Mouse (Mus musculus) embryonic stem cell, embryonic (primary cell): Measurements from ENCODE around the gene Cdc14b.

Source experiments
- CTCF ChIA-PET, 4 experiments: fragments of 300-600 bp in 2 of 4; fragments of 350-600 bp in 2 of 4; sonication (Branson Sonifier 250); formaldehyde crosslinking; loops; one replicate each; lab custom pipeline; 2022; ENCODE audit warnings: inconsistent platforms in 2 of 4; lab: Charles Lee
- POLR2A ChIA-PET, 4 experiments: fragments of 300-600 bp in 2 of 4; fragments of 350-600 bp in 2 of 4; sonication (Branson Sonifier 250); formaldehyde crosslinking; loops; one replicate each; lab custom pipeline; 2022; ENCODE audit warnings: antibody characterized with exemption in 4 of 4, inconsistent platforms in 1 of 4; lab: Charles Lee

Cdc14b gene

DNA sequence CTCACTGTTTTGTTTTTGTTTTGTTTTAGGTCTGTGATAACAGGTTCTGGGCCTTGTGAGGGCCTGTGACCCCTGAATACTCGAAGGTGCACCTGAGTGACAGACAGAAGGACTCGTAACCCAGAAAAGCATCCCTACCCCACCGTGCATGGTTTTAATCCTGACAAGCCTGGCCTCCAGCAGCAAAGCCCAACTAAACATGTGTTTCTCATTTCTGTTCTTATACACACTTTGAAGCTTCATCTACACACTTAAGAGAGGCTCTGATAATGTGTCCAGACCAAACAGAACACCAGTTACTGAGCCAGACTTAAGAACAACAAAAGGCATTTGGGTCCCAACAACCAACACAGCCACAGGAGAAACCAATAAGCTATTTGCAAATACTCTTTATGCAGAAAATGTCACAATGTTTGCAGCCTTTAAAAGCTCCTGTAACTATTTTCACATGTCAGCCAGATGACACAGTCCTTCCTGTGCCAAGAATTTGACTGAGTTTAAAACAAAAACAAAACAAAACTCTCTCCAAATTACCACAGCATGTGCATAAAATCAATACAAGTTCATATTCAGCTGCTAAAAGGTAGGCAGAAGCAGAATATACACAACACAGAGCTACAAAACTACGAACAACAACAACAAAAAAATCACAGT lies 39.9 kb downstream of the Cdc14b start:
- POLR2A ChIA-PET: interaction anchor here in 1 of 4 experiments (1.0 to 1.5 kb wide), 3 partner anchors 9 to 74 kb away, joined by 3 read pairs; partner anchors contain the start of gene Habp4
- CTCF ChIA-PET: interaction anchor here in 2 of 4 experiments (1.2 to 1.3 kb wide), 2 partner anchors 14 kb away, joined by 3 read pairs; no protein-coding TSS in a partner anchor

- CTCF ChIA-PET: interaction anchor here in 2 of 4 experiments (0.7 to 1.1 kb wide), 3 partner anchors 16 to 52 kb away, joined by 3 to 4 read pairs (median 3); no protein-coding TSS in a partner anchor
Measured at GRCm38 (mm10) chr13:64233139-64233538, 42.0 kb downstream of the Cdc14b start.

DNA sequence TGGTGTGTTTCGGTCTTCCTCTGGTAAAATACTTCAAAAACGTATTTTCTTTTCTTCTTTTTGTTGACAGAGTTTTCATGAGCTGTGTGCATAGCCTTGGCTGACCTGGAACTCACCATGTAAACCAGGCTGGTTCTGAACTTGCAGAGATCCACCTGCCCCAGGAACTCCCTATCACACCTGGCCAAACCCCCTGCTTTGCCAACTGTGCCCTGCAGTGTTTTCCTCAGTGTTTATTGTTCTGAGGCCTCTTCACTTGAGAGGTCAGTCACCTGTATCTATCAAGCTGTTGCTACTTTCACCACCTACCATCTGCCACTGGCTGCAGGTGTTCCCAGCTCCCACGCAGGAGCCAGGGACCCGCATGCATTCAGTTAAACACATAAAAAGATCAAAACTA lies 48.4 kb downstream of the Cdc14b start:
- ChIA-PET POLR2A (interaction anchor here in 1 of 4 experiments (0.5 kb wide), 1 partner anchor 39 kb away, joined by 3 read pairs; no protein-coding TSS in a partner anchor), CTCF (interaction anchor here in 1 of 4 experiments (0.5 kb wide), 1 partner anchor 126 kb away, joined by 3 read pairs; no protein-coding TSS in a partner anchor)

More at GRCm38 (mm10) chr13:64233139-64233538, 42.0 kb downstream of the Cdc14b start:
- POLR2A ChIA-PET: interaction anchor here in 2 of 4 experiments (0.7 to 1.4 kb wide), 4 partner anchors 10 to 70 kb away, joined by 3 to 4 read pairs (median 3); no protein-coding TSS in a partner anchor

- ChIA-PET POLR2A (interaction anchor here in 1 of 4 experiments (0.9 to 1.0 kb wide), 2 partner anchors 9 to 70 kb away, joined by 3 read pairs; no protein-coding TSS in a partner anchor), CTCF (interaction anchor here in 1 of 4 experiments (1.1 kb wide), 1 partner anchor 222 kb away, joined by 3 read pairs; no protein-coding TSS in a partner anchor)
Measured at GRCm38 (mm10) chr13:64225738-64226137, 49.4 kb downstream of the Cdc14b start.

DNA sequence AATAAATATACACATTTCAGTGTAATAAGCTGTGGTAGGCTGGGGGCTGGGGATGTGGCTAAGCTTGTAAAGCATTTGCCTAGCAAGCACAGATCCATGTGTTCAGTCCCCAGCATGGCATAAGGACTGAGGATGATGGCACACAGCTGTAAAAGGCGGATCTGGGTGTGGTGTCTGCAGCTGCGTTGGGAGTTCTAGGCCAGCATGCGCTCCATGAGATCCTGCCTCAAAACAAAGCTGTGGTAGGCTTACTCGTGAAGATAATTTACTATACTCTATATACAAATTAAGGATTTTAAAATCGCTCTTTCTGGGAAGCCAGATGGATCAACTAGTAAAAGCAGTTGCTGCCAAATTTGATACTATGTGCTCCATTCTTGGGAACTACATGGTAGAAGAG lies 60.2 kb downstream of the Cdc14b start:
- CTCF ChIA-PET: interaction anchor here in 1 of 4 experiments (0.6 kb wide), 1 partner anchor 34 kb away, joined by 4 read pairs; no protein-coding TSS in a partner anchor
- POLR2A ChIA-PET: interaction anchor here in 2 of 4 experiments (0.6 to 1.1 kb wide), 3 partner anchors 8 to 146 kb away, joined by 3 read pairs; no protein-coding TSS in a partner anchor

GRCm38 (mm10) chr13:64211995-64212603 lies 63.0 kb downstream of the Cdc14b start:
- ChIA-PET CTCF (interaction anchor here in 1 of 4 experiments (1.3 kb wide), 1 partner anchor 31 kb away, joined by 4 read pairs; no protein-coding TSS in a partner anchor), POLR2A (interaction anchor here in 1 of 4 experiments (0.6 to 1.6 kb wide), 3 partner anchors 31 to 157 kb away, joined by 3 to 4 read pairs (median 3); no protein-coding TSS in a partner anchor)

- ChIA-PET CTCF (interaction anchor here in 2 of 4 experiments (0.6 to 0.7 kb wide), 2 partner anchors 12 to 107 kb away, joined by 5 to 6 read pairs; no protein-coding TSS in a partner anchor), POLR2A (interaction anchor here in 1 of 4 experiments (0.6 kb wide), 1 partner anchor 16 kb away, joined by 3 read pairs; no protein-coding TSS in a partner anchor)
Measured at GRCm38 (mm10) chr13:64208146-64208545, 66.9 kb downstream of the Cdc14b start.

DNA sequence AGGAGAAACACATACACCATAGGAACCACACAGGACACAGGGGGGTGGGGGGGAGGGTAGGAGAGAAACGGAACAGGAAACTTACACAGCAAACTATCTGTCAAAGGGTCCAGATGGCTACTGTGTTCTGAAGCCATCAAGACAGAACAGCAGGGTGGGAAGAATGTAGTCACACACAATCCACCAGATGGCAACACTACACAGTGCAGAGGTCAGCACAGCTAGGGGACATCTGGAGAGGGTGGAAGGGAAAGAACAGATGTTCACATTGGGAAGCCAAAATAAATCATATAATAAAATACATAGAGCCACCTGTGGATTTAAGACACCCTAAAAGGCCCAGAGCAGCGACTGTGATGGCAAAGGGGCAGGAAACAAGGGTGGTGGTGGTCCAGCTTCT lies 69.9 kb downstream of the Cdc14b start:
- POLR2A ChIA-PET: interaction anchor here in 2 of 4 experiments (1.1 to 2.1 kb wide), 5 partner anchors 12 to 108 kb away, joined by 3 to 5 read pairs (median 3); no protein-coding TSS in a partner anchor
- CTCF ChIA-PET: interaction anchor here in 3 of 4 experiments (0.6 to 2.0 kb wide), 7 partner anchors 15 to 101 kb away, joined by 3 to 10 read pairs (median 4); no protein-coding TSS in a partner anchor

GRCm38 (mm10) chr13:64204726-64205125 lies 70.4 kb downstream of the Cdc14b start:
- POLR2A ChIA-PET: interaction anchor here in 2 of 4 experiments (1.1 to 2.1 kb wide), 5 partner anchors 12 to 108 kb away, joined by 3 to 5 read pairs (median 3); no protein-coding TSS in a partner anchor
- CTCF ChIA-PET: interaction anchor here in 3 of 4 experiments (0.6 to 2.0 kb wide), 8 partner anchors 14 to 101 kb away, joined by 3 to 10 read pairs (median 4); no protein-coding TSS in a partner anchor

DNA sequence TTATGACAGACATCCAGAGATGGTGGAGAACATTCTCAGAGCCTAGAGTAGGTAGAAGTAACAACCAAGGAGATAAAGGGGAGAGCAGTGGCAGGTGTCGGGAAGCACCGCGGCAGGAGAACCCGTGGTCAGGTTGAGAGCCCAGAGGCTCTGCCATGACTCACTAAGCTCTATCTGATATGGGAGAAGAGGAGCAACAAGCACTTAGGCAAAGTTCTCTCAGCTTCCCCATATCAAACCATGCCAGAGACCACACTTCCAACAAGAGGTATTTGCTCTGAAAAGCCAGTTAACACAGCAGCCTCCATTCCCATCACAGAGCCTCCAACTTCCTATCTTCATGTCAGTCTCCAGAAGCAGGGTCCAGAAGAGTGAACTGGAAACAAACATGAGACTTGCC lies 74.2 kb downstream of the Cdc14b start:
- CTCF ChIA-PET: no interaction called here
- POLR2A ChIA-PET: interaction anchor here in 1 of 4 experiments (1.1 kb wide), 1 partner anchor 15 kb away, joined by 3 read pairs; no protein-coding TSS in a partner anchor

GRCm38 (mm10) chr13:64198310-64198709 lies 76.8 kb downstream of the Cdc14b start:
- ChIA-PET POLR2A (interaction anchor here in 2 of 4 experiments (1.0 kb wide), 2 partner anchors 44 to 84 kb away, joined by 3 read pairs; no protein-coding TSS in a partner anchor), CTCF (no interaction called here)

- CTCF ChIA-PET: no interaction called here
- POLR2A ChIA-PET: interaction anchor here in 2 of 4 experiments (0.7 to 1.0 kb wide), 3 partner anchors 14 to 84 kb away, joined by 3 read pairs; no protein-coding TSS in a partner anchor
Measured at GRCm38 (mm10) chr13:64197899-64198298, 77.2 kb downstream of the Cdc14b start.

GRCm38 (mm10) chr13:64187065-64187464 lies 88.0 kb downstream of the Cdc14b start:
- ChIA-PET CTCF (no interaction called here), POLR2A (interaction anchor here in 2 of 4 experiments (0.6 to 2.2 kb wide), 5 partner anchors 9 to 59 kb away, joined by 3 to 9 read pairs (median 3); partner anchors contain the start of gene Zfp367 (in 1 of the 2))

DNA sequence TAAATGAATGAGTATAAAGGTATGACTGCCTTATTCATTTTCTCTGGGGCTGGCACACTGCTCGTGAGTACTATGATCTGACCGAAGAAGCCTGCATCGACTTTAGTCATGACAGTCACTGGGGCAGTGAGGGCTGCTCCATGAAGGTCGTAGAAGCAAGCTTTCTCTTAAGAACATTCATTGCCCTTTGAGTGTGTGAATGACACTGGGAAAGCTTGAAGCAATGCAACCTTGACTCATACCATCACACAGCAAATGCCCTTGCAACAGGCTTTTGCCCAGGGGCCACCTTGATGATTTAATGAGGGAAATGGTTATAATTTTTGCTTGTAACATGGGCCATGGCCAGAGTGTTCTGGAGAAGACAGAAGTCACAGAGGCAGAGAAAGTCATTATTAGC lies 88.6 kb downstream of the Cdc14b start:
- POLR2A ChIA-PET: interaction anchor here in 3 of 4 experiments (0.6 to 2.2 kb wide), 6 partner anchors 10 to 58 kb away, joined by 3 to 9 read pairs (median 3); partner anchors contain the start of gene Zfp367 (in 1 of the 3)
- CTCF ChIA-PET: no interaction called here

DNA sequence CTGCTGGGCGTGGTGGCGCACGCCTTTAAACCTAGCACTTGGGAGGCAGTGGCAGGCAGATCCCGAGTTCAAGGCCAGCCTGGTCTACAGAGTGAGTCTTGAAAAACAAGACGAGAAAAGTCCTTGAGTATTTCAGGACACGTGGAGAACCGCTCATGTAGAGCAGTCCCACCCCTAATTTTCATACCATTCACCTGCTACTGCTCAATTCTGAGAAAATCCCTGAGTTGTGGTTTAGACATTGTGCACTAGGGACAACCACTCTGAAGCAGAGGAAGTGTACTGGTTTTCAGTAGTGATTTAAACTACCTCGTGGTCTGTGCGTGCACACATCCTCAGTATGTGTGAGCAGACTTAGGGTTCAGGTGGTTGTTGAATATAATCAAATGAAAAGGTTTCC lies 89.5 kb downstream of the Cdc14b start:
- CTCF ChIA-PET: no interaction called here
- POLR2A ChIA-PET: interaction anchor here in 2 of 4 experiments (1.0 to 2.0 kb wide), 2 partner anchors 11 to 31 kb away, joined by 3 to 9 read pairs; no protein-coding TSS in a partner anchor

DNA sequence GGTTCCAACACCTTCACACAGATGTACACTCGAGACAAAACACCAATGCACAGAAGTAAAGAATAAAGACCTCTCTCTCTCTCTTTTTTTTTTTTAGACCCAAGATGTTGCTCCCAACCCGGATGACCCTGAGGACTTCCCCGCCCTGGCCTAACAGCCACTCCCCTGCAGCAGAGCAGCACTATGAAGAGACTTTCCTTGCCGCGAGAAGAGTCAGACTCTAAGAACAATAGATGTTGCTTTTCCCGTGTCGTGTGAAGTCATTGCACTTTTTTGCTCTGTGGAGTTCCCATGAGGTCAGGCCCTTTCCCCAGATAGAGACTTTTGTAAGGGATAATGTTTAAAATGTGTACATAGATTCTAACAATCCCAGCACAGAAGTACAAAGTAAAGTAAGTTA lies 89.9 kb downstream of the Cdc14b start:
- CTCF ChIA-PET: interaction anchor here in 1 of 4 experiments (0.7 kb wide), 1 partner anchor 19 kb away, joined by 3 read pairs; no protein-coding TSS in a partner anchor
- POLR2A ChIA-PET: interaction anchor here in 2 of 4 experiments (0.8 to 1.6 kb wide), 2 partner anchors 72 to 128 kb away, joined by 3 to 4 read pairs; partner anchors contain the start of gene Aaed1 (in 1 of the 2)

GRCm38 (mm10) chr13:64184361-64184760 lies 90.7 kb downstream of the Cdc14b start:
- POLR2A ChIA-PET: interaction anchor here in 2 of 4 experiments (0.5 to 1.6 kb wide), 5 partner anchors 30 to 128 kb away, joined by 3 to 5 read pairs (median 3); partner anchors contain the start of gene Aaed1 (in 1 of the 2)
- CTCF ChIA-PET: interaction anchor here in 1 of 4 experiments (0.7 to 0.8 kb wide), 2 partner anchors 20 to 39 kb away, joined by 3 to 4 read pairs; no protein-coding TSS in a partner anchor
